Mouse (Mus musculus) kidney, adult 2 months (tissue): ENCODE measurements around the gene Pip4k2c.

Experiments used
- CTCF ChIP-seq: fragments of 200-500 bp; conservative IDR thresholded peaks from 2 replicates; pipeline ENCODE4 v1.5.1; 2011; ENCODE audit warnings: low read depth, mild to moderate bottlenecking, control low read depth, low read length, moderate library complexity, mixed read lengths; ENCODE audit not compliant: insufficient read depth, insufficient read length
- POLR2A ChIP-seq: fragments of 200-500 bp; IDR thresholded peaks from one replicate; pipeline ENCODE4 v1.6.1; 2011; ENCODE audit warnings: low read depth, low read length, control low read depth

DNA sequence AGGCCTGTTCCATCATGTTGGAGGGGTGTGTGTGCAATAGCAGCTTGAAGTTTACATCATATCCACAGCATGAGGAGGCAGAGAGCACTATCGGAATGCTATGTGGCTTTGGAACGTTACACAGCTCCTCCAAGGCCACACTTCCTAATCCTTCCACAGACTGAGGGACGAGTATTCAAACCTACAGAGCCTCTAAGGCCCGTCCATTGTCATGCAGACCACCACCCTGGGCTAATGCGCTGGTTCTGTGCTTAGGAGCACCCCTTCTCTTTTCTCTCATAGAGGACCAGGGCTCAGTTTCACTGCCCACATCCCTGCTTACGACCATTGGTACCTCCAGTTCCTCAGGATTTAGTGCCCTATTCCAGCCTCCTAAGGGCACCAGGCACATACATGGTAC lies 13.8 kb upstream of the Pip4k2c start:
- no peak for TF ChIP-seq CTCF
- no peak for TF ChIP-seq POLR2A
